Mouse (Mus musculus) layer of hippocampus, adult 18-20 months (tissue): ENCODE results near the gene Tmod4. TPM values are rescaled to one million over a fixed set of nuclear protein-coding genes. Genes with fewer than 3 reads are reported as not detected.
"Not testable (repeated sequence)": the region's sequence is repeated elsewhere in the genome, so short reads cannot be mapped to it uniquely, and the experiment has no call there.

ENCODE experiments used
- DNase-seq, 2 experiments: peaks; one replicate each; pipeline ENCODE4 v3.0.0; 2022; ENCODE audit warnings: low spot score in 2 of 2
- long read RNA-seq: library from polyadenylated mRNA; stranded (forward); transcript quantifications from one replicate; pipeline ENCODE4 v2.0.0, GENCODE M21; 2021
- total RNA-seq, 2 experiments: library from RNA; stranded (reverse); gene quantifications; 2 replicates each; pipeline ENCODE4 v1.2.3; 2021

Gene Tmod4
- under 1 TPM; 0.48 to 0.82 TPM for total RNA-seq
- long read RNA-seq: 0 reads

DNA sequence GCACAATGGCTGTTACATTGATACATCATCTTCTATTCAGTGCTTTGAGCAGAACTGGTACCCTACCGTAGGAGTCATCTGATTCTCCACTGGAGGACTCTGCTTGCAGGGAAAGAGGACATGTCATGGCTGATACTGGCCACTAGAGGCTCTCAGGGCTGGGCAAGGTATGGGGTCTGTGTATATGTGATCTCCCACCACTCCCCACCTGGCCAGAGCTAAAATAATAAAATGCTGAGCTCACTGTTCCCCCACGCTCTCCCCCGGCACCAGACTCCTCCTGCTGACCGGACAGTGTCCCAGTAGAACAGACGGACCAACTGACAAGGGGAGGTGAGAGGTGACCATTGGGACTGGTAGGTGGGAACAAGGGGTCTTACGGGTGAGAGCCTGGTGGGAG lies at the start of gene Tmod4:
Gene Tmod4, plus strand, starts transcription at position 231 of the 400 bp plus-strand sequence.
- DNase-seq: no peak

DNA sequence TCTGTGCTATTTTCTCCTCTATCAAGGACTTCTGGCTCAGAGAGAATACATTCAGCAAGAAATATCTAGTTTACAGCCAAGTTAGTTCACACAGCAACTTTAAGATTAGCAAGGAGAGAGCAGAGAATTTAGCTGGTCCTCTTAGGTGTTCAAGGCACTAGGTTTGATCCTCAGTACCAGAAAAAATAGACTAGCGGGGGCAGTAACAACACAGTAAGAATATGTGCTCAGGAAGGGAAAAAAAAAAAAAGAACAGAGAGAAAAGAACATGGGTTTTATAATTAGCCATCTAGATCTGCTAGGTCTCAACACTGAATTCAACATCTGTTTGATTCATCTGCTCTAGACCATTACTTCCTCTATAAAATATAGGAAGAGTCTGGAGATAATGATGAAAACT lies 36.2 kb upstream of the Tmod4 start:
- no peak for DNase-seq

GRCm38 (mm10) chr3:95100854-95101253 lies 23.4 kb upstream of the Tmod4 start:
- DNase-seq: no peak

GRCm38 (mm10) chr3:95105121-95105520 lies 19.2 kb upstream of the Tmod4 start:
- peak; percentile 70 to 76 for DNase-seq

- DNase-seq: peak in 1 of 2 experiments; percentile 29
These were observed 18.5 kb upstream of the Tmod4 start for GRCm38 (mm10) chr3:95105586-95106337.

DNA sequence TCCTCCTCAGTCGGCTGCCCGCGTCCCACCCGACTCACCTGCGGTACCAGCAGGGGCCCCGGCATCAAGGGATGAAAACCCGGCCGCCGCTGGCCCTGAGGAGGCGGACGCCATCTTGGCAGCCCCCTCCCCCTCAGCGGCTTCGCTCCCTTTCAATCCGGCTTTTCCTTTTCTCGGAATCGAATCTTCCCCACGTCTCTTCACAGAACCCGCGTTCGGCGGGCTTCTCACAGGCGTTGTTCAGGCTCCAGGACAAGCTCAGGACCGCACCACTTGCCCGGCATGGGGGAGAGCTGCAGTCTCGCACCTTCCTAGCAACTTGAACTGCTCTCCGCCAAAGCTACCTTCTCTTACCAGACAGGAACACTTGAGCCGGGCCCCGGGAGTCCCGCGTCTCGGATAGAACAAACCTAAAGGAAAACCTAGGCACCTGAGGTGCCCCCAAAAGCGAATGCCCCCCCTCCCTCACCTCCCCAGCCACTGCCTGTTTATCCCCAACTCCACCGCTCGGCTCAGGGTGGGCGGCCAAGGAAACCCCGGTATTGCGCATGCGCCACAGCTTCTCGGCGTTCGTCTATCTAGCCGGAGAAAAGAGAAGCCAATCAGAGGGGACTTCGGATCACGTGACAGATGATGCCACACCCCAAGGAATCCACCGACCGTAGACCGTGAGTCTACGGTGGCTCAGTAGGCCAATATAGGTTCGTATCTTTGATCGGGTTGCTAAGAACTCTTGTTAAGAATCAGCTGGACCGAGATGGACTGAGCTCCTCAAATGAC lies 17.7 kb upstream of the Tmod4 start, which contains the start of gene Pip5k1a:
Gene Pip5k1a, minus strand, starts transcription at position 593 of the 780 bp plus-strand sequence.
- peak; percentile 96 to 98 for DNase-seq

GRCm38 (mm10) chr3:95107308-95107707 lies 17.0 kb upstream of the Tmod4 start:
- not testable (repeated sequence) for DNase-seq

GRCm38 (mm10) chr3:95107898-95108297 lies 16.4 kb upstream of the Tmod4 start:
- peak in 1 of 2 experiments; percentile 38 for DNase-seq

GRCm38 (mm10) chr3:95110911-95111726 lies 13.2 kb upstream of the Tmod4 start, which contains the start of gene Vps72:
Gene Vps72, plus strand, starts transcription at chr3:95111022.
- peak; percentile 90 to 94 for DNase-seq

DNA sequence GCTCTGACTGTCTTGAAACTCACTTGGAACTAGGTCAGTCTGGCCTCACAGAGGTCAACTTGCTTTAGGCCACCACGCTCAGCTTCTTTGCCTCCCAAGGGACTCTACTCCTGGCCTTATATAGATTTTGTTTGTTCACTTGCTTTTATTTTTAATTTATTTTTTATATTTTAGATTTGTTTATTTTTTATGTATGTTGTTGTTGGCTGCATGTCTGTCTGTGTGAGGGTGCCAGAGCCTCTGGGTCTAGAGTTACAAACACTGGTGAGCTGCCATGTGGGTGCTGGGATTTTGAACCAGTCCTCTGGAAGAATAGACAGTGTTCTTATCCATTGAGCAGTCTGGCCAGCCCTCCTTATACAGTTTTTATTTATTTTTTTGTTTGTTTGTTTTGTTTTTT lies 11.5 kb upstream of the Tmod4 start:
- DNase-seq: no peak

DNA sequence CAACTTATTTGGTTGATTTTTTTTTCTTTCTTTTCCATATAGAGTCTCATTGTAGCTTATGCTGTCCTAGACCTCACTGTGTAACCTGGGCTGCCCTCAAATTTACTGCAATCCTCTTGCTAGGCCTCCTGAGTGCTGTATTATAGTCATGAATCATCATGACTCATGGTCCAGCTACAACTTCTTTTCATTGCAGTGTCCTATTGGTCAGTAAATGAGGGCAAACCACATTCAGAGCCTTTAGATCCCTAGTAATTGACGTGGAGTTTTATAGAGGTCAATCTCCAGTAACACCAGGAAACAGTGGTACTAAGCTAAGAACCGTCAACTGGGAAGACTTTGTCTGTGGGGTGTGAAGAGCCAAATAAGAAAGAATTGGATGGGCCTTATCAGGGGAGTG lies 6.5 kb upstream of the Tmod4 start:
- DNase-seq: no peak

- DNase-seq: no peak
These were observed 2.7 kb upstream of the Tmod4 start for GRCm38 (mm10) chr3:95121580-95121979.

DNA sequence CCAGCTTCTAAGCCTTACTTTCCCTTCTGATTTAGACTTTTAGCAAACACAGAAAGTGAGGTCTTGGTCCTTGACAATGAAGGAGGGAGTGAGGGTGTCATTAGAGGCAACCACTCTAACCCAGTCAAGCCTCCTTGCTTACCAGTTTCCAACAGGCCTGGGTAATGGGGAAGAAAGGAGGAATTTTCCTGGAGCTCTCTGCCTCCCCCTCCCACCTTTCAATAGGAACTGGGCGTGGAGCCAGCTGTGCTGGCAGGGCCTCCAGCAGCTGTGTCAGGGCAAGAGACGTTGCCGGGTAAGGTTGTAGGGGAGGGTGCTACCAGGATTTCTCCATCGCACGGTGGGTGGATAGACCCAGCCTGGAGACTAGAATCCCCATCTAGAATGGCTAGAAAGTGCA lies 696 bp downstream of the Tmod4 start:
- DNase-seq: peak in 1 of 2 experiments; percentile 37

- DNase-seq: no peak
These were observed 5.0 kb downstream of the Tmod4 start for GRCm38 (mm10) chr3:95129226-95129651.

GRCm38 (mm10) chr3:95130081-95130480 lies 5.8 kb downstream of the Tmod4 start:
- no peak for DNase-seq

DNA sequence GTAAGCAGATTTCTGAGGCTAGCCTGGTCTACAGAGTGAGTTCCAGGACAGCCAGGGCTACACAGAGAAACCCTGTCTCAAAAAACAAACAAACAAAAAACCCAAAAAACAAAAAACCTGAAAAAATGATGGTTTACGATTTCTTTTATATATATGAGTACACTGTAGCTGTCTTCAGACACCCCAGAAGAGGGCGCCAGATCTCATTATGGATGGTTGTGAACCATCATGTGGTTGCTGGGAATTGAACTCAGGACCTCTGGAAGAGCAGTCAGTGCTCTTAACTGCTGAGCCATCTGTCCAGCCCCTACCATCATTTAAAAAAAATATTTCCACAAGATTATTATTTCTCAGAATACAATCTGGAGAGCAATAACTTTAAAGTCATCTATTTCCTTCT lies 8.1 kb downstream of the Tmod4 start:
- DNase-seq: not testable (repeated sequence)

- no peak for DNase-seq
These were observed 8.9 kb downstream of the Tmod4 start for GRCm38 (mm10) chr3:95133176-95133575.

DNA sequence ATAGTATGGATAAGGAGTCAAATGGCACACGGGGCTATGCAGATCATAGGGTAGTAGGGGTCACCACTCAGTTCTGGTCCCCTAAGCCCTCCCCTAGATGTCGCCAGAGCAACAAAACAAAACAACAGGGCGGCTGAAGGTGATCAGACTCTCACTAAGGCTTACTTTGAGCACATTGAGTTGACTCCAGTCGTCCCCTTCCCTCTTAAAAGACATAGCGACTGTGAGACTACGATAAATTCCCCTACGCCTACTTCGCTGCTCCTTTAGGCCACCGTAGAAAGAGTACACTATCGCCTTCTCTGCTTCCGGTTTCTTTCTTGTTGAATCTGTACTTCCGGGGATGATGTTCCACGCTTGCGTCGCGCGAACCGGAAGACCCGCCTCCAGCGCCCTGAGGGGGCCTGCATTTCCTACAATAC lies 9.4 kb downstream of the Tmod4 start, which contains the start of the genes Scnm1 and Lysmd1:
Gene Scnm1, minus strand, starts transcription at position 332 of the 422 bp plus-strand sequence.
Gene Lysmd1, plus strand, starts transcription at position 409 of the 422 bp plus-strand sequence.
- DNase-seq: peak; percentile 90 to 95

DNA sequence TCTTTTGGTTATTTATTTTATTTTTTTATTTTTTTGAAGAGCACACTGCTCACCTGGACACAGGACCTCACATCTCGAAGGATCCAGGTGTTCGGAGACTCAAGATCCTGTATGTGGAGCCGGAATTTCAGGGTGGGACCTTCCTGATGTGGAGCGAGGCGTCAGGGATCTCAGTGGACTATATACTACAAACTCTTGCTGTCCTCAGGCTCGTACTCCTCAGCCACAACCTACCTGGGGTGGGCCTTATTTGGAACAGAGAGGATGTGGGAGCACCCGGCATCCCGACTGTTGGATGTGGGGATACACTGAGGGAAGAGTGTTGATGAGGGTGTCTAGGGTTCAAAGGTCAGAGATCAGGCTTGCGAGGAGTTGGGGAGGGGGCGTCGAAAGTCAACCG lies 9.9 kb downstream of the Tmod4 start:
- DNase-seq: not testable (repeated sequence)

DNA sequence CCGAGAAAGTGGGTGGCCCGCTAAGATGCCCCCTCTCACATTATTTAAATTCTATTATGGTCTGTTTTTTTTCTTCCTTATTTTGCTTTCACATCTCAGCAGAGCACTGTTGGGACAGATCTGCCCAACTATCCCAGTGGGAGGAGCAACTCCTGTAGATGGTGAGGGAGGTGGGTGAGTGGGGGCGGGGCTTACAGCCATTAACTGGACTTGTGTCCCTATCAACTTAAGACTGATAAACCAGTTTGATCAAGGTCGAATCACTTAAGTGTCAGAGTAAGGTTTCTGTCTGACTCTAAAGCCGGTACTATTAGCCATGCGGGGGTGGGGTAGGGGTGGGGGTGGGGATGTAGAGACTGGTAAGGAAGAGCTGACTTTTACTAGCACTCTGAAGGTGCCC lies 10.7 kb downstream of the Tmod4 start:
- peak in 1 of 2 experiments; percentile 56 for DNase-seq
